Mouse (Mus musculus) embryonic facial prominence, embryonic 11.5 days (tissue): Measurements from ENCODE around the gene Mrpl27. TPM values are rescaled to one million over a fixed set of nuclear protein-coding genes. Genes with fewer than 3 reads are reported as not detected.

Source experiments
- ATAC-seq: fragments of 200-750 bp; cut with Nextera tagmentation; replicated peaks from 2 replicates; pipeline ENCODE4 v1.8.0; 2017; ENCODE audit warnings: low read depth; ENCODE audit not compliant: insufficient number of reproducible peaks, low FRiP score, low TSS enrichment
- DNase-seq: peaks from one replicate; pipeline ENCODE4 v3.0.0-alpha.2; 2015; ENCODE audit warnings: low spot score
- H3K27ac ChIP-seq: fragments of 300-500 bp; sonication (generic); replicated peaks from 2 replicates; pipeline ENCODE4 v1.5.1; 2014; ENCODE audit warnings: mild to moderate bottlenecking, low read depth, low read length, control low read depth
- H3K27me3 ChIP-seq: fragments of 300-500 bp; sonication (generic); 2 replicates; pipeline ENCODE4 v1.6.1; 2014; ENCODE audit warnings: mild to moderate bottlenecking, low read length, moderate library complexity, mixed read lengths; ENCODE audit not compliant: control insufficient read depth, insufficient read depth
- H3K36me3 ChIP-seq: fragments of 300-500 bp; sonication (generic); replicated peaks from 2 replicates; pipeline ENCODE4 v1.6.1; 2014; ENCODE audit warnings: low read depth, mild to moderate bottlenecking, low read length, moderate library complexity, mixed read lengths; ENCODE audit not compliant: control insufficient read depth, insufficient read depth
- H3K4me1 ChIP-seq: fragments of 300-500 bp; sonication (generic); 2 replicates; pipeline ENCODE4 v1.6.1; 2014; ENCODE audit warnings: low read length, mixed read lengths; ENCODE audit not compliant: control insufficient read depth, insufficient read depth
- H3K4me2 ChIP-seq: fragments of 300-500 bp; sonication (generic); 2 replicates; pipeline ENCODE4 v1.6.1; 2014; ENCODE audit warnings: low read depth, mild to moderate bottlenecking, control low read depth, low read length, moderate library complexity
- H3K4me3 ChIP-seq: fragments of 300-500 bp; sonication (generic); 2 replicates; pipeline ENCODE4 v1.5.1; 2014; ENCODE audit warnings: low read depth, low read length, control low read depth
- H3K9ac ChIP-seq: fragments of 300-500 bp; sonication (generic); replicated peaks from 2 replicates; pipeline ENCODE4 v1.6.1; 2014; ENCODE audit warnings: mild to moderate bottlenecking, control low read depth, low read length
- H3K9me3 ChIP-seq: fragments of 300-500 bp; sonication (generic); replicated peaks from 2 replicates; pipeline ENCODE4 v1.6.1; 2016; ENCODE audit warnings: mild to moderate bottlenecking, low read length, inconsistent platforms, mixed read lengths; ENCODE audit not compliant: control insufficient read depth
- WGBS: fragments of 180-500 bp; shearing (Covaris S2); extraction: QIAGEN DNeasy Blood & Tissue Kit; methylation state at CpG from one replicate; pipeline ENCODE4 v1.1.7; 2014; 5-methylcytosine and 5-hydroxymethylcytosine counted together
- polyA plus RNA-seq: library from polyadenylated mRNA; unstranded; fragments of >200 nt; fragmentation: Nextera tagmentation; extraction: Ambion mirVana; gene quantifications from 2 replicates; pipeline ENCODE4 v1.2.1, GENCODE M21; 2014

Gene Mrpl27
- polyA plus RNA-seq: 122 and 136 TPM in 2 replicates

GRCm38 (mm10) chr11:94653663-94654436, at the start of gene Mrpl27, which contains the start of gene Eme1:
Gene Mrpl27 (plus strand): TSS chr11:94653767.
Gene Eme1 (minus strand): TSS chr11:94653964.
- Histone ChIP-seq H3K4me1 (no peaks in the 10 kb centered on the region), H3K9ac (peak within 1 kb of the TSS; percentile 63), H3K4me3 (peak within 1 kb of the TSS; percentile 58), H3K27ac (peak within 1 kb of the TSS; percentile 75), H3K4me2 (peak within 1 kb of the TSS; percentile 40), H3K27me3 (no peaks in the 10 kb centered on the region), H3K36me3 (no peaks in the 10 kb centered on the region), H3K9me3 (no peaks in the 10 kb centered on the region)
- ATAC-seq: peak; percentile 88
- 1% methylated on average over 32 of the region's 32 CpGs for WGBS
- DNase-seq: peak; percentile 89

GRCm38 (mm10) chr11:94610744-94611740, 42.5 kb upstream of the Mrpl27 start:
- Histone ChIP-seq H3K4me3 (no peak overlapping the region), H3K4me2 (no peak overlapping the region), H3K9me3 (no peaks in the 10 kb centered on the region), H3K9ac (no peak overlapping the region), H3K27ac (no peak overlapping the region), H3K27me3 (no peaks in the 10 kb centered on the region), H3K36me3 (no peaks in the 10 kb centered on the region), H3K4me1 (no peaks in the 10 kb centered on the region)
- no peak for DNase-seq
- no peak for ATAC-seq
- WGBS: 74% methylated on average over 4 of the region's 4 CpGs

- 88% methylated on average over 4 of the region's 4 CpGs for WGBS
- no peak overlapping the region for H3K4me3 ChIP-seq
- H3K9ac ChIP-seq: no peak overlapping the region
- no peaks in the 10 kb centered on the region for H3K4me1 ChIP-seq
- no peak overlapping the region for H3K27ac ChIP-seq
- H3K4me2 ChIP-seq: no peak overlapping the region
- H3K36me3 ChIP-seq: no peaks in the 10 kb centered on the region
- ATAC-seq: no peak
- no peak for DNase-seq
- H3K9me3 ChIP-seq: no peaks in the 10 kb centered on the region
- H3K27me3 ChIP-seq: no peaks in the 10 kb centered on the region
Observed at GRCm38 (mm10) chr11:94614603-94615002, 39.0 kb upstream of the Mrpl27 start.

- H3K9me3 ChIP-seq: no peaks in the 10 kb centered on the region
- DNase-seq (no peak), ATAC-seq (no peak)
- H3K4me2 ChIP-seq: no peak overlapping the region
- no peak overlapping the region for H3K4me3 ChIP-seq
- H3K27ac ChIP-seq: no peak overlapping the region
- H3K9ac ChIP-seq: no peak overlapping the region
- H3K4me1 ChIP-seq: no peaks in the 10 kb centered on the region
- WGBS: 38% methylated on average over 4 of the region's 4 CpGs
- H3K27me3 ChIP-seq: no peaks in the 10 kb centered on the region
- no peaks in the 10 kb centered on the region for H3K36me3 ChIP-seq
Observed at GRCm38 (mm10) chr11:94615494-94615893, 38.1 kb upstream of the Mrpl27 start.

DNA sequence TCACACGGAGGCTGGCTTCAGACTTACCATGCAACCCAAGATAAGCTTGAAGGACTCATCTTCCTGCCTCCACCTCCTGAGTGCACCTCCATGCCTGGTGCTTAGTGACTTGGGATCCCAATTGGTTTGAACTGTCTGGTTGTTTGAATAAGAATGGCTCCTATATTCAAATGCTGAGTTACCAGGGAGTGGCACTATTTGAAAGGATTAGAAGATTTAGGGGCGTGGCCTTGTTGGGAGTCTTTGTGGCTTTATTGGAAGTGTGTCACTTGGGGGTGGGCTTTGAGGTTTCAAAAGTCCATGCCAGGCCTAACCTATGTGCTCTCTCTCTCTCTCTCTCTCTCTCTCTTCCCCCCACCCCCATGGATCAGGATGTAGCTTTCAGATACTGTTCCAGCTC, 35.9 kb upstream of the Mrpl27 start:
- no peak overlapping the region for H3K4me2 ChIP-seq
- H3K36me3 ChIP-seq: no peaks in the 10 kb centered on the region
- H3K27me3 ChIP-seq: no peaks in the 10 kb centered on the region
- H3K27ac ChIP-seq: no peak overlapping the region
- H3K4me1 ChIP-seq: no peaks in the 10 kb centered on the region
- H3K9me3 ChIP-seq: no peaks in the 10 kb centered on the region
- H3K4me3 ChIP-seq: no peak overlapping the region
- no peak overlapping the region for H3K9ac ChIP-seq
- ATAC-seq: no peak
- DNase-seq: no peak
- 88% methylated on average over 2 of the region's 2 CpGs for WGBS

DNA sequence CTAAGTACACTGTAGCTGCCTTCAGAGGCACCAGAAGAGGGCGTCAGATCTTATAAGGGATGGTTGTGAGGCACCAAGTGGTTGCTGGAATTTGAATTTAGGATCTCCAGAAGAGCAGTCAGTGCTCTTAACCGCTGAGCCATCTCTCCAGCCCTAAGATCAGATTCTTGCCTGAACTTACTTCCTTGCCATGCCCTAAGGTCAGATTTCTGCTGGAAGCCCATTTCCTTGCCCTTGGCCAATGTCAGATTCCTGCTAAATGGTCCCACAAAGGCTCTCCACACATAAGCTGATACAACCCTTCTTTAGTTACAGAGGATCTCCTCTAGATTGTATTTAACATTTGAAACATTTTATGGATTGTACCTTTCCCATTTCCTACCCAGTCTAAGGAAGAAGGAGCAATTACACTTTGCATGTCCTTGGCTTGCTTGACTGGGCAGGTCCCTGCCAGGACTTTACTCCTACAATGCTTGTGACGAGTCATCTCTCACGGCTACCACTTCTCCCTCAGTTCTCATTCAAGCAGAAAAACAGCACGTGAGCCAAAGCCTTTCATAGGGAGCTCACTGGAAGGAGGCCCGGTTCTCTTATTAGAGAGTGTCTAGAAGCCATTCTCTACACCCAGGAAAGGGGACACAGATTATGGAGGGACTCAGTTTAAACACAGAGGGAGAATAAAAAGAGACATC, 32.7 kb upstream of the Mrpl27 start:
- no peaks in the 10 kb centered on the region for H3K9me3 ChIP-seq
- no peaks in the 10 kb centered on the region for H3K36me3 ChIP-seq
- no peak overlapping the region for H3K27ac ChIP-seq
- no peaks in the 10 kb centered on the region for H3K4me1 ChIP-seq
- H3K4me2 ChIP-seq: no peak overlapping the region
- H3K27me3 ChIP-seq: no peaks in the 10 kb centered on the region
- DNase-seq (no peak), ATAC-seq (no peak)
- no peak overlapping the region for H3K9ac ChIP-seq
- 61% methylated on average over 6 of the region's 6 CpGs for WGBS
- no peak overlapping the region for H3K4me3 ChIP-seq

DNA sequence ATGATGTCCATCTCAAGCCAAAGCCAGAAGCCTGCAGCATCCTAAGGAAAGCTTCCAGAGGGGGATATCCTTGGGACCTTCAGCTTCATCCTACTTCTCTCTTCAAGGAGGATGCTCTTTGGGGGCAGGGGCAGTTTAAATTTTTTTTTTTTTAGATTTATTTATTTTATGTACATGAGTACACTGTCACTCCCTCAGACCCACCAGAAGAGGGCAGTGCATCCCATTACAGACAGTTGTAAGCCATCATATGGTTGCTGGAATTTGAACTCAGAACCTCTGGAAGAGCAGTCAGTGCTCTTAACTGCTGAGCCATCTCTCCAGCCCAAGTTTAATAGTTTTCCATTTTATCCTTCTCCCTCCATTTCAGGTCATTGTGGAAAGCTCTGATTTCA, 32.1 kb upstream of the Mrpl27 start:
- no peaks in the 10 kb centered on the region for H3K4me1 ChIP-seq
- no peaks in the 10 kb centered on the region for H3K36me3 ChIP-seq
- ATAC-seq: no peak
- no peak overlapping the region for H3K4me2 ChIP-seq
- no peaks in the 10 kb centered on the region for H3K27me3 ChIP-seq
- H3K27ac ChIP-seq: no peak overlapping the region
- no peak overlapping the region for H3K9ac ChIP-seq
- DNase-seq: no peak
- H3K9me3 ChIP-seq: no peaks in the 10 kb centered on the region
- H3K4me3 ChIP-seq: no peak overlapping the region
